Mouse (Mus musculus) midbrain, embryonic 14.5 days (tissue): ENCODE measurements around the gene Neil1. TPM values are rescaled to one million over a fixed set of nuclear protein-coding genes. Genes with fewer than 3 reads are reported as not detected.

Experiments
- ATAC-seq: fragments of 200-750 bp; cut with Nextera tagmentation; 2 replicates; pipeline ENCODE4 v1.8.0; 2017; ENCODE audit warnings: moderate number of reproducible peaks, moderate library complexity; ENCODE audit not compliant: low FRiP score, low TSS enrichment
- DNase-seq: peaks from one replicate; pipeline ENCODE4 v3.0.0-alpha.2; 2015
- H3K27ac ChIP-seq: fragments of 300-500 bp; sonication (generic); replicated peaks from 2 replicates; pipeline ENCODE4 v1.5.1; 2014; ENCODE audit warnings: mild to moderate bottlenecking, low read depth, low read length, moderate library complexity
- H3K27me3 ChIP-seq: fragments of 300-500 bp; sonication (generic); 2 replicates; pipeline ENCODE4 v1.6.1; 2014; ENCODE audit warnings: low read length, control low read depth, mixed read lengths; ENCODE audit not compliant: control insufficient read depth, insufficient read depth
- H3K36me3 ChIP-seq: fragments of 300-500 bp; sonication (generic); 2 replicates; pipeline ENCODE4 v1.6.1; 2014; ENCODE audit warnings: low read length, control low read depth; ENCODE audit not compliant: control insufficient read depth, insufficient read depth
- H3K4me1 ChIP-seq: fragments of 300-500 bp; sonication (generic); 2 replicates; pipeline ENCODE4 v1.6.1; 2014; ENCODE audit warnings: mild to moderate bottlenecking, antibody characterized with exemption, low read length, control low read depth; ENCODE audit not compliant: control insufficient read depth, insufficient read depth
- H3K4me2 ChIP-seq: fragments of 300-500 bp; sonication (generic); 2 replicates; pipeline ENCODE4 v1.6.1; 2014; ENCODE audit warnings: mild to moderate bottlenecking, low read length, moderate library complexity
- H3K4me3 ChIP-seq: fragments of 300-500 bp; sonication (generic); replicated peaks from 2 replicates; pipeline ENCODE4 v1.5.1; 2014; ENCODE audit warnings: low read depth, low read length
- H3K9ac ChIP-seq: fragments of 300-500 bp; sonication (generic); replicated peaks from 2 replicates; pipeline ENCODE4 v1.6.1; 2014; ENCODE audit warnings: mild to moderate bottlenecking, low read length, moderate library complexity
- H3K9me3 ChIP-seq: fragments of 300-500 bp; sonication (generic); 2 replicates; pipeline ENCODE4 v1.6.1; 2016; ENCODE audit warnings: low read length, control low read depth, mixed read lengths; ENCODE audit not compliant: control insufficient read depth
- WGBS: fragments of 180-500 bp; shearing (Covaris S2); extraction: QIAGEN DNeasy Blood & Tissue Kit; methylation state at CpG from one replicate; pipeline ENCODE4 v1.1.7; 2014; 5-methylcytosine and 5-hydroxymethylcytosine counted together
- polyA plus RNA-seq: library from polyadenylated mRNA; unstranded; fragments of >200 nt; fragmentation: Nextera tagmentation; extraction: Ambion mirVana; gene quantifications from 2 replicates; pipeline ENCODE4 v1.2.1, GENCODE M21; 2014

The Neil1 gene
- polyA plus RNA-seq, 1 experiment from 2014 or later = 7.2 TPM

DNA sequence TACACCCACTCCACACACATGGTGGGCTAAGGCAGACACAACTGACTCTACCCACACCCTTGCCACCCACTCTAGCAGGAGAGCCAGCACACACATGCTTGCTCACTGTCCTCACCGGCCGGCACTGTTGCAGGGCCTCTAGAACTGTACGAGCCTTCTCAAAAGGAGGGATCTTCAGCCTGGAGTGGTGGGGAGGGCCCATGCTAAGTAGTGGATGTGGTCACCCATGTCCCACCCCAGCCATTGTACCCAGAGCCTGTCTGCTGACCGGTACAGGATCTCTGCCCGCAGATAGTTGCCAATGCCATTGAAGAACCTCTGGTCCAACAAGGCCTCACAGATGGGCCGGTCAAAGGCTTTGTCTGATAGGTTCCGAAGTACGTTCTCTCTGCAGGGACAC is 3.3 kb downstream of the Neil1 start:
- no peak overlapping the region for H3K9ac ChIP-seq
- peaks cover 15% of the 10 kb centered on the region for H3K4me1 ChIP-seq
- no peak for ATAC-seq
- no peaks in the 10 kb centered on the region for H3K9me3 ChIP-seq
- H3K27ac ChIP-seq = no peak overlapping the region
- DNase-seq = no peak
- peaks cover 34% of the 10 kb centered on the region for H3K36me3 ChIP-seq
- WGBS = 91% methylated on average over 8 of the region's 8 CpGs
- H3K4me2 ChIP-seq = no peak overlapping the region
- H3K4me3 ChIP-seq = no peak overlapping the region
- H3K27me3 ChIP-seq = no peaks in the 10 kb centered on the region

DNA sequence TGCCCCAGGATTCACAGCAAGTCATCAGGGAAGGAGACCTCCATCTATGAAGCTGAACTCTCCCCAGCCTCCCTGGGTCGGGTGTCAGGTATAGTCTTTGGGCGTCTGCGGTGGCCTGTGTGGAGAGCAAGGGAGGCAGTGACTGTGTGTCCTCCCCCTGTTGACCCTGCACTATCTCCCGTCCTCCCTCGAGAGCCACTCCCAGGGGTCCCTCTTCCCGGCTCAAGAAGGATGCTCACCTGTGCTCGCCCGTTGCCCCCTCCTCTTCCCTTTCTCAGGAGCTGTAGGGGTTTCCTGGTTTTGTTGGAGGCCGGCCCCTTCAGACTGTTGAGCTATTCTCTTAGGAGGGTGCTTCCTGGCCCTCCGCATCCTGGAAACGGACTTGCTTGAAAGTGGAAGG is 4.9 kb downstream of the Neil1 start:
- no peak overlapping the region for H3K4me3 ChIP-seq
- H3K9me3 ChIP-seq = no peaks in the 10 kb centered on the region
- DNase-seq (no peak), ATAC-seq (no peak)
- H3K4me1 ChIP-seq = peaks cover 9% of the 10 kb centered on the region
- WGBS = 85% methylated on average over 11 of the region's 11 CpGs
- H3K27me3 ChIP-seq = no peaks in the 10 kb centered on the region
- H3K27ac ChIP-seq = no peak overlapping the region
- H3K36me3 ChIP-seq = peaks cover 46% of the 10 kb centered on the region
- H3K4me2 ChIP-seq = no peak overlapping the region
- H3K9ac ChIP-seq = no peak overlapping the region

DNA sequence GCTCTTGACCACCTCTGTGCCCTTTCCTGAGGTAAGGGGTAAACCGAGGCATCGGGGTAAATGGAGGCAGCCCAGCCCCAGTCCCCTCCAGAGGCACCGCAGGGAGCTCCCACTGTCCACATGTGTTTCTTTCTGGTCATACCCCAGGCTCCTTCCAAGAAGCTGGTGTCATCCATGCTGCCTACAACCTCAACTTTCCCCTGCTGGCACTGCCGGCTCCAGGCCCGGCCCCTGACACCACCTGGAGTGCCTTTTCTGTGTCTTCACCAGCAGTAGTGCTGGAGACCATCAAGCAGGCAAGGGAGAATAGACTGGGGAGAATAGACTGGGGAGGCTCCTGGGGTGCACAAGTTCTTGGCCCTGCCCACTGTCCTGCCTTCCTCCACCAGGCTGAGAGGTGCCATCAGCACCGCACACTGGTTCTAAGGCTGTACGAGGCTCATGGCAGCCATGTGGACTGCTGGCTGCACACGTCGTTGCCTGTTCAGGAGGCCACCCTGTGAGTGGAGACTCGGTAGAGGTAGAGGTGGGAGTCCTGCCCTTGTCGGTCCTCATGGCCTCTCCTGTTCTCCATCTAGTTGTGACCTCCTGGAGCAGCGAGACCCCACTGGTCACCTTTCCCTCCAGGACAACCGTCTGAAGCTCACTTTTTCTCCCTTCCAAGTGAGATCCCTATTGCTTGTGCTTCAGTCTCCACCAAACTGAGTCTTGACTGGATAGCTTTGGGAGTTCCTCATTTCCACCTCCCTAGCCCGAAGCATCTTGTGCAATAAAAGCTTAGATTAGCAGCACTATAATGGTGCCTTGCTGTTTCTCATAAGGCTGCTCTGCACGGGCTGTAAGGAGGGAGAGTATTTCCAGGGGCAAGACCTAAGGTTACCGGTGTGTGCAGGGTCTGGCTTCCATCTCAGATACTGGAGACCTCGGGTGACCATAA is 6.4 kb downstream of the Neil1 start:
- H3K27me3 ChIP-seq = no peaks in the 10 kb centered on the region
- H3K4me1 ChIP-seq = peaks cover under 1% of the 10 kb centered on the region; the same call in 1 of the 2 replicates
- H3K9ac ChIP-seq = no peak overlapping the region
- peaks cover 61% of the 10 kb centered on the region for H3K36me3 ChIP-seq
- H3K4me2 ChIP-seq = no peak overlapping the region
- 90% methylated on average over 17 of the region's 17 CpGs for WGBS
- no peaks in the 10 kb centered on the region for H3K9me3 ChIP-seq
- DNase-seq (no peak), ATAC-seq (no peak)
- no peak overlapping the region for H3K4me3 ChIP-seq
- H3K27ac ChIP-seq = no peak overlapping the region

DNA sequence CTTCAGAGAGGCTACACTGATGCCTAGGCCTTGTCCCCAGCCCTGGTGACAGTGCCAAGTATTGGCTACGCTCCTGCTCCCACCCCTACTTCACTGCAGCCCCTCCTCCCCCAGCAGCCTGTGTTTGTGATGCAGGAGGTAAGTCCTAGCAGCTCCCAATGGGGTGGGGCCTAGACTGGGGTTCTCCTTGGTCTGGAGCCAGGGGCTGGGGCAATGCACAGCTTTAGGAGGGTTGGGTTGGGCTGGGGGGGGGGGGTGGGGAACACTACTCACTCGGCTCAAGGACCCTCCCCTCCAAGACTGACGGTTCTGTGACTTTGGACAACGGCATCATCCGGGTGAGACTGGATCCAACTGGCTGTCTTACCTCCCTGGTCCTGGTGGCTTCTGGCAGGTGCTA is 8.5 kb downstream of the Neil1 start:
- H3K9me3 ChIP-seq = no peaks in the 10 kb centered on the region
- ATAC-seq (no peak), DNase-seq (no peak)
- 94% methylated on average over 5 of the region's 5 CpGs for WGBS
- peaks cover 79% of the 10 kb centered on the region for H3K36me3 ChIP-seq
- no peak overlapping the region for H3K4me3 ChIP-seq
- H3K9ac ChIP-seq = no peak overlapping the region
- no peak overlapping the region for H3K4me2 ChIP-seq
- no peaks in the 10 kb centered on the region for H3K4me1 ChIP-seq
- H3K27me3 ChIP-seq = no peaks in the 10 kb centered on the region
- H3K27ac ChIP-seq = no peak overlapping the region

DNA sequence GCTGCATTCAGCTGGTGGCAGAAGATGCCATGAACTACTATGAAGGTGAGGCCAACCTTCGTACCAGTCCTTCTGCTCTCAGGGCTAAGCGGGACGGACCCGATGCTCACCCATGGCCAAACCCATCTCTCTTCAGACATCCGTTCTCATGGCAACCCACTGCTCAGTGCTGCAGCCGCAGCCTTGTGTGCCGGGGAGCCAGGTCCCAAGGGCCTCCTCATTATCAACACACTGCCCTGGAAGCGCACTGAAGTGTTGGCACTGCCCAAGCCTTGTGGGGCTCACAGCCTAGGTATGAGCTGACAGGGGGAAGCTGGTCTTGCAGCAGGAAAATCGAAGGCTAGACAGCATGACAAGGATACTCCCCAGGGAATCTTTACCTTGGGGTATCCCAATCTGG is 9.0 kb downstream of the Neil1 start:
- H3K9ac ChIP-seq = no peak overlapping the region
- peaks cover 81% of the 10 kb centered on the region for H3K36me3 ChIP-seq
- no peaks in the 10 kb centered on the region for H3K27me3 ChIP-seq
- WGBS = 85% methylated on average over 9 of the region's 9 CpGs
- no peak for DNase-seq
- no peaks in the 10 kb centered on the region for H3K4me1 ChIP-seq
- H3K4me2 ChIP-seq = no peak overlapping the region
- H3K27ac ChIP-seq = no peak overlapping the region
- ATAC-seq = no peak
- H3K4me3 ChIP-seq = no peak overlapping the region
- no peaks in the 10 kb centered on the region for H3K9me3 ChIP-seq

DNA sequence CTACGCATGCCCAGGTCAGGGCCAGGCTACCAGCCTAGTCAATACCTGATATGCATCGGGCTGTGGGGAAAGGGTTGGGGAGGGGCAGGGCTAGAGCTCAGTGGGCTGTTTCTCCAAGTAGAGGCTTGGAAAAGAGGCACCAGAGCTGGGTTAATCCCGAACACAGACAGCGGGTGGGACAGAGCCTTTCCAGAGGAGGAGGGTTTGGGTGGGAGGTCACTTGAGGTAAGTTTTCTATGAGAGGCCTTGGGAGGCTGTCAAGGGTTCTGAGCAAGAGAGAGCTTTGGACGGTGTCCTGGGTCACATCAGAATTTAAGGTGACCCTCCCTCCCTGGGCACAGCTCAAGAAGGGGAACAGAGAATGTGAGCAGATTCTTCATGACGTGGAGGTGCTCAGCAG is 9.6 kb downstream of the Neil1 start:
- no peaks in the 10 kb centered on the region for H3K27me3 ChIP-seq
- no peak overlapping the region for H3K27ac ChIP-seq
- DNase-seq (no peak), ATAC-seq (no peak)
- peaks cover 83% of the 10 kb centered on the region for H3K36me3 ChIP-seq
- no peak overlapping the region for H3K4me2 ChIP-seq
- H3K4me1 ChIP-seq = no peaks in the 10 kb centered on the region
- no peak overlapping the region for H3K9ac ChIP-seq
- H3K4me3 ChIP-seq = no peak overlapping the region
- 96% methylated on average over 6 of the region's 6 CpGs for WGBS
- H3K9me3 ChIP-seq = no peaks in the 10 kb centered on the region

DNA sequence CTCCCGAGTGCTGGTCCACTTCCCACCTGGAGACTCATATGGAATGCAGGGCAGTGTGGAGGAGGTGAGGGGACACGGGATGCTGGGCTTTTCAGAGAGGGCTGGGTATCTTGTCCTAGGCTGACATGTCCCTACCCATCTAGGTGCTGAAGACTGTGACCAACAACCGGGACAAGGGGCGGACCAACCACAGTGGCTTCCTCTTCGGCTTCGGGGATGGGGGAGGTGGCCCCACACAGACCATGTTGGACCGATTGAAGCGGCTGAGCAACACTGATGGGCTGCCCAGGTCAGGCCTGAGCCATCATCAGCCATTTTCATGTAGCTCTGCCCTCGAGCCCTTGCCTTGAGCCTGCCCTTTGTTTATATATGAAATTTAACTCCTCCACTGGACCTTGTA is 10.3 kb downstream of the Neil1 start:
- Histone ChIP-seq H3K4me2 (no peak overlapping the region), H3K4me1 (no peaks in the 10 kb centered on the region), H3K36me3 (peaks cover 76% of the 10 kb centered on the region), H3K9me3 (no peaks in the 10 kb centered on the region), H3K27ac (no peak overlapping the region), H3K4me3 (no peak overlapping the region), H3K9ac (no peak overlapping the region), H3K27me3 (no peaks in the 10 kb centered on the region)
- ATAC-seq = no peak
- WGBS = 94% methylated on average over 9 of the region's 9 CpGs
- DNase-seq = no peak

DNA sequence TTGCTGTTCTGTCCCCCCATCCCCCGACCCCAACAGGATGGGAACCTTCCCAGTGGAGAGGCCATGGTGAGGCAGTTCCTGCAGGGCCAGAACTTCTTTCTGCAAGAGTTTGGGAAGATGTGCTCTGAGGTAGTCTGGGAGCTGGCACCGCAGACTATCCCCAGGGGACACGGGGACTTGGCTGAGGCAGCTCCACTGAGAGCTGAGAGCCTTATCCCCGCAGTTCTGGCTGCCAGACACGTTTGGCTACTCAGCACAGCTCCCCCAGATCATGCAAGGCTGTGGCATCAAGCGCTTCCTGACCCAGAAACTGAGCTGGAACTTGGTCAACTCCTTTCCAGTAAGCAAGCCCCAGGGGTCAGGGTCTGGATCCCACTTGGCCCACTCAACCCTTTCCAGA is 10.9 kb downstream of the Neil1 start:
- Histone ChIP-seq H3K4me3 (no peak overlapping the region), H3K9ac (no peak overlapping the region), H3K4me1 (no peaks in the 10 kb centered on the region), H3K27me3 (no peaks in the 10 kb centered on the region), H3K4me2 (no peak overlapping the region), H3K9me3 (no peaks in the 10 kb centered on the region), H3K36me3 (peaks cover 73% of the 10 kb centered on the region), H3K27ac (no peak overlapping the region)
- WGBS = 90% methylated on average over 6 of the region's 6 CpGs
- DNase-seq (no peak), ATAC-seq (no peak)
